Mouse (Mus musculus) small intestine, adult 2 months (tissue): Measurements from ENCODE around the gene Fah. TPM values are rescaled to one million over a fixed set of nuclear protein-coding genes. Genes with fewer than 3 reads are reported as not detected.

Experiments
- H3K27ac ChIP-seq: fragments of 200-500 bp; 2 replicates; pipeline ENCODE4 v1.5.1; 2012; ENCODE audit warnings: low read depth, low read length, control low read depth, inconsistent platforms; ENCODE audit not compliant: insufficient read depth
- H3K27me3 ChIP-seq: fragments of 200-500 bp; 2 replicates; pipeline ENCODE4 v1.6.1; 2012; ENCODE audit warnings: mild to moderate bottlenecking, moderate library complexity, low read length, inconsistent platforms; ENCODE audit not compliant: control insufficient read depth, insufficient read depth
- H3K36me3 ChIP-seq: fragments of 200-500 bp; 2 replicates; pipeline ENCODE4 v1.6.1; 2012; ENCODE audit warnings: mild to moderate bottlenecking, low read length, control low read depth, inconsistent platforms; ENCODE audit not compliant: control insufficient read depth, insufficient read depth
- H3K4me1 ChIP-seq: fragments of 200-500 bp; 2 replicates; pipeline ENCODE4 v1.6.1; 2012; ENCODE audit warnings: low read length, inconsistent platforms, mixed read lengths; ENCODE audit not compliant: control insufficient read depth, insufficient read depth, insufficient read length
- H3K4me3 ChIP-seq: fragments of 200-500 bp; 2 replicates; pipeline ENCODE4 v1.5.1; 2012; ENCODE audit warnings: low read depth, mild to moderate bottlenecking, control low read depth, inconsistent platforms, low read length, moderate library complexity
- CTCF ChIP-seq: fragments of 200-500 bp; IDR thresholded peaks from 2 replicates; pipeline ENCODE4 v1.5.1; 2012; ENCODE audit warnings: low read depth, mild to moderate bottlenecking, control low read depth, inconsistent platforms, low read length, moderate library complexity, mixed read lengths; ENCODE audit not compliant: insufficient replicate concordance, insufficient read length; ENCODE audit errors: extremely low read depth
- POLR2A ChIP-seq: fragments of 200-500 bp; IDR thresholded peaks from 2 replicates; pipeline ENCODE4 v1.6.1; 2012; ENCODE audit warnings: low read depth, mild to moderate bottlenecking, control low read depth, inconsistent platforms, low read length, moderate library complexity
- WGBS: fragments of 180-500 bp; shearing (Covaris S2); methylation state at CpG from one replicate; pipeline ENCODE4 v1.1.7; 2018; 5-methylcytosine and 5-hydroxymethylcytosine counted together
- polyA plus RNA-seq: library from polyadenylated mRNA; depleted of rRNA; stranded (reverse); fragments of >200 nt; gene quantifications from 2 replicates; pipeline ENCODE4 v1.2.3, GENCODE M21; 2012; rRNA removed

Fah gene
- polyA plus RNA-seq = 2.4 and 3.2 TPM in 2 replicates

GRCm38 (mm10) chr7:84606293-84606749 is at the start of gene Fah:
TSS of gene Fah (minus strand) at chr7:84606722.
- no peaks in the 10 kb centered on the region for H3K36me3 ChIP-seq
- TF ChIP-seq POLR2A (no peak), CTCF (no peak)
- no peaks in the 10 kb centered on the region for H3K27me3 ChIP-seq
- H3K27ac ChIP-seq = no peak within 1 kb of the TSS
- peaks cover 5% of the 10 kb centered on the region for H3K4me1 ChIP-seq
- 3% methylated on average over 10 of the region's 10 CpGs for WGBS
- peak within 1 kb of the TSS; percentile 89 for H3K4me3 ChIP-seq

GRCm38 (mm10) chr7:84652740-84653139 is 46.2 kb upstream of the Fah start:
- TF ChIP-seq CTCF = no peak
- no peak for TF ChIP-seq POLR2A
- Histone ChIP-seq H3K4me1 (peaks cover 12% of the 10 kb centered on the region; the same call in 1 of the 2 replicates), H3K27ac (no peak overlapping the region), H3K27me3 (no peaks in the 10 kb centered on the region), H3K4me3 (no peak overlapping the region), H3K36me3 (no peaks in the 10 kb centered on the region)
- 90% methylated on average over 2 of the region's 2 CpGs for WGBS

- WGBS = 29% methylated on average over 2 of the region's 2 CpGs
- no peaks in the 10 kb centered on the region for H3K27me3 ChIP-seq
- H3K27ac ChIP-seq = no peak overlapping the region
- no peaks in the 10 kb centered on the region for H3K36me3 ChIP-seq
- TF ChIP-seq POLR2A = no peak
- H3K4me1 ChIP-seq = peaks cover 14% of the 10 kb centered on the region; the same call in 1 of the 2 replicates
- H3K4me3 ChIP-seq = no peak overlapping the region
Observed at GRCm38 (mm10) chr7:84651987-84652321, 45.4 kb upstream of the Fah start.

- peaks cover 14% of the 10 kb centered on the region; the same call in 1 of the 2 replicates for H3K4me1 ChIP-seq
- no peak overlapping the region for H3K4me3 ChIP-seq
- no peaks in the 10 kb centered on the region for H3K27me3 ChIP-seq
- no peaks in the 10 kb centered on the region for H3K36me3 ChIP-seq
- TF ChIP-seq POLR2A (no peak), CTCF (no peak)
- H3K27ac ChIP-seq = no peak overlapping the region
- WGBS = 57% methylated on average over 4 of the region's 4 CpGs
Observed at GRCm38 (mm10) chr7:84651303-84651986, 44.9 kb upstream of the Fah start.

- no peaks in the 10 kb centered on the region for H3K27me3 ChIP-seq
Observed at GRCm38 (mm10) chr7:84649016-84649415, 42.5 kb upstream of the Fah start.

GRCm38 (mm10) chr7:84646256-84646655 is 39.7 kb upstream of the Fah start:
- peaks cover 17% of the 10 kb centered on the region; the same call in 1 of the 2 replicates for H3K4me1 ChIP-seq
- peaks cover 1% of the 10 kb centered on the region; the same call in 1 of the 2 replicates for H3K36me3 ChIP-seq
- no peak overlapping the region for H3K4me3 ChIP-seq
- no peaks in the 10 kb centered on the region for H3K27me3 ChIP-seq
- TF ChIP-seq CTCF = no peak
- TF ChIP-seq POLR2A = no peak
- H3K27ac ChIP-seq = no peak overlapping the region
- 81% methylated on average over 1 of the region's 1 CpGs for whole genome bisulfite sequencing

More at GRCm38 (mm10) chr7:84649016-84649415, 42.5 kb upstream of the Fah start:
- Histone ChIP-seq H3K36me3 (0 out of 2 replicates have a peak, but pooled peaks cover 1% of the 10 kb centered on the region), H3K27ac (no peak overlapping the region), H3K4me1 (peaks cover 13% of the 10 kb centered on the region; the same call in 1 of the 2 replicates), H3K4me3 (no peak overlapping the region)
- WGBS = 69% methylated on average over 2 of the region's 2 CpGs
- TF ChIP-seq CTCF (no peak), POLR2A (no peak)

GRCm38 (mm10) chr7:84643270-84643998 is 36.9 kb upstream of the Fah start:
- Histone ChIP-seq H3K4me3 (no peak overlapping the region), H3K4me1 (peaks cover 9% of the 10 kb centered on the region; the same call in 1 of the 2 replicates), H3K27me3 (no peaks in the 10 kb centered on the region), H3K27ac (peak overlapping the region; percentile 5; the same call in 1 of the 2 replicates), H3K36me3 (peaks cover 1% of the 10 kb centered on the region; the same call in 1 of the 2 replicates)
- 33% methylated on average over 6 of the region's 6 CpGs for WGBS
- TF ChIP-seq CTCF (no peak), POLR2A (no peak)
